Mouse (Mus musculus) layer of hippocampus, postnatal 14 days (tissue): ENCODE results near the gene Trim43b. TPM values are rescaled to one million over a fixed set of nuclear protein-coding genes. Genes with fewer than 3 reads are reported as not detected.
"Not testable (repeated sequence)": the region's sequence is repeated elsewhere in the genome, so short reads cannot be mapped to it uniquely, and the experiment has no call there.

ENCODE experiments used
- DNase-seq, 2 experiments: peaks; one replicate each; pipeline ENCODE4 v3.0.0; 2021 to 2022; ENCODE audit warnings: low spot score in 2 of 2, mixed read lengths in 1 of 2
- long read RNA-seq, 2 experiments: library from polyadenylated mRNA; stranded (forward); transcript quantifications; one replicate each; pipeline ENCODE4 v2.0.0; 2021
- total RNA-seq, 2 experiments: library from RNA; stranded (reverse); gene quantifications; 2 replicates each; pipeline ENCODE4 v1.2.3; 2021

Gene Trim43b
- total RNA-seq = under 1 TPM in 1 of 2 experiments, not detected in 1; 0.18 TPM
- long read RNA-seq, experiment 1 = 0 reads
- long read RNA-seq, experiment 2 = 0 reads

GRCm38 (mm10) chr9:89092735-89093134 lies at the start of gene Trim43b:
Gene Trim43b, minus strand, starts transcription at chr9:89092835.
- DNase-seq = not testable (repeated sequence)

GRCm38 (mm10) chr9:89104576-89104975 lies 11.9 kb upstream of the Trim43b start:
- DNase-seq = not testable (repeated sequence)

GRCm38 (mm10) chr9:89086746-89087145 lies 5.9 kb downstream of the Trim43b start:
- DNase-seq = not testable (repeated sequence)

- not testable (repeated sequence) for DNase-seq
Measured at GRCm38 (mm10) chr9:89079637-89080036, 13.0 kb downstream of the Trim43b start.

- not testable (repeated sequence) for DNase-seq
Measured at GRCm38 (mm10) chr9:89076508-89076907, 16.1 kb downstream of the Trim43b start.

- not testable (repeated sequence) for DNase-seq
Measured at GRCm38 (mm10) chr9:89067143-89067501, 25.5 kb downstream of the Trim43b start.

- DNase-seq = peak; percentile 69 to 77
Measured at GRCm38 (mm10) chr9:89066378-89067142, 26.1 kb downstream of the Trim43b start.

Other genes with a start within 250 kb of the Trim43b start
- under 1 TPM in 1 of 2 experiments, not detected in 1; 0.69 TPM for gene Bcl2a1a, start 135.9 kb downstream of the Trim43b start, total RNA-seq
- gene Bcl2a1b, start 106.4 kb upstream of the Trim43b start, total RNA-seq = not detected
- not detected for gene Gm29094, start 106.5 kb upstream of the Trim43b start, total RNA-seq
- 10 to 100 TPM; 32.6 to 36.8 TPM for gene Mthfs, start 117.8 kb upstream of the Trim43b start, total RNA-seq